In genomic region chr10:39248486-39248885, GRCm38 (mm10) we compare ENCODE assay signal across 23 mouse cellular contexts.
DNase-seq lines count a peak whose midpoint lies in the region; ATAC-seq and TF ChIP-seq lines count a peak whose summit lies in the region.
"Had no signal": no experiment of that assay in that cellular context is flagged by ENCODE, and none has a peak within 500 bp of the region (broad histone marks: within the 10 kb centered on the region; RNA-seq: fewer than 3 reads in every experiment).

No protein-coding gene starts in this region.

- no peak overlapping the region for H3ac ChIP-seq in myocyte (ENCODE audit: control insufficient read depth, insufficient read length)

- no peaks in the 10 kb centered on the region for H3K27me3 ChIP-seq in embryonic facial prominence, embryonic 14.5 days (replicated peaks; ENCODE audit: control insufficient read depth, insufficient read depth, low read length)
- no peaks in the 10 kb centered on the region for H3K27me3 ChIP-seq in embryonic facial prominence, embryonic 10.5 days (replicated peaks; ENCODE audit: low read depth, poor library complexity, severe bottlenecking)
- H3K27me3 ChIP-seq in limb, embryonic 15.5 days, result no peaks in the 10 kb centered on the region
- H3K27me3 ChIP-seq in limb, embryonic 10.5 days (ENCODE audit: low read depth, poor library complexity, severe bottlenecking), result no peaks in the 10 kb centered on the region
- no peaks in the 10 kb centered on the region for H3K27me3 ChIP-seq in myocyte (ENCODE audit: control insufficient read depth, insufficient read depth, insufficient read length)
- H3K27me3 ChIP-seq: embryonic facial prominence, embryonic 12.5 days; forebrain, embryonic 12.5 days had no signal

- no peaks in the 10 kb centered on the region for H3K4me1 ChIP-seq in embryonic facial prominence, embryonic 14.5 days (ENCODE audit: control insufficient read depth, insufficient read depth, low read length)
- peaks cover 21% of the 10 kb centered on the region for H3K4me1 ChIP-seq in embryonic facial prominence, embryonic 10.5 days
- peaks cover 2% of the 10 kb centered on the region; the same call in 1 of the 2 replicates for H3K4me1 ChIP-seq in limb, embryonic 15.5 days
- H3K4me1 ChIP-seq in limb, embryonic 10.5 days, result peaks cover 11% of the 10 kb centered on the region; the same call in 1 of the 2 replicates
- no peaks in the 10 kb centered on the region for H3K4me1 ChIP-seq in lung, adult 2 months (ENCODE audit: control insufficient read depth, insufficient read depth, low read length)
- H3K4me1 ChIP-seq: embryonic facial prominence, embryonic 12.5 days had no signal

- TF ChIP-seq CTCF in lung, adult 2 months (IDR thresholded peaks at IDR 0.05; ENCODE audit: insufficient read depth, low read length), result no peak

- no peaks in the 10 kb centered on the region for H3K9me3 ChIP-seq in embryonic facial prominence, embryonic 14.5 days (ENCODE audit: control insufficient read depth, low read length)
- H3K9me3 ChIP-seq in embryonic facial prominence, embryonic 10.5 days, result no peaks in the 10 kb centered on the region
- no peaks in the 10 kb centered on the region for H3K9me3 ChIP-seq in limb, embryonic 15.5 days
- no peaks in the 10 kb centered on the region for H3K9me3 ChIP-seq in limb, embryonic 10.5 days (replicated peaks)
- H3K9me3 ChIP-seq: embryonic facial prominence, embryonic 12.5 days; forebrain, embryonic 12.5 days; G1E had no signal

- H3K4me3 ChIP-seq in embryonic facial prominence, embryonic 14.5 days (ENCODE audit: low read depth, low read length), result no peak overlapping the region
- no peak overlapping the region for H3K4me3 ChIP-seq in embryonic facial prominence, embryonic 10.5 days
- H3K4me3 ChIP-seq in limb, embryonic 15.5 days, result no peak overlapping the region
- no peak overlapping the region for H3K4me3 ChIP-seq in limb, embryonic 10.5 days
- H3K4me3 ChIP-seq in lung, adult 2 months (replicated peaks; ENCODE audit: extremely low read depth, low read depth, low read length), result no peak overlapping the region
- no peak overlapping the region for H3K4me3 ChIP-seq in myocyte
- H3K4me3 ChIP-seq: embryonic facial prominence, embryonic 12.5 days; forebrain, embryonic 12.5 days had no signal

- no peak overlapping the region for H3K4me2 ChIP-seq in embryonic facial prominence, embryonic 14.5 days (ENCODE audit: low read depth, low read length)
- H3K4me2 ChIP-seq in limb, embryonic 15.5 days, result no peak overlapping the region
- no peak overlapping the region for H3K4me2 ChIP-seq in myocyte (ENCODE audit: low read depth)
- H3K4me2 ChIP-seq: embryonic facial prominence, embryonic 12.5 days; forebrain, embryonic 12.5 days; hindbrain, embryonic 14.5 days had no signal

- WGBS in embryonic facial prominence, embryonic 14.5 days, result 70% methylated on average over 4 of the region's 4 CpGs
- WGBS in embryonic facial prominence, embryonic 10.5 days, result 81% methylated on average over 4 of the region's 4 CpGs
- WGBS in limb, embryonic 15.5 days, result 63% methylated on average over 4 of the region's 4 CpGs
- 84% methylated on average over 4 of the region's 4 CpGs for WGBS in limb, embryonic 10.5 days
- WGBS in lung, adult 2 months, result 57% methylated on average over 4 of the region's 4 CpGs

- no peaks in the 10 kb centered on the region for H3K36me3 ChIP-seq in embryonic facial prominence, embryonic 14.5 days (ENCODE audit: control insufficient read depth, insufficient read depth, low read length)
- H3K36me3 ChIP-seq in embryonic facial prominence, embryonic 10.5 days (replicated peaks), result no peaks in the 10 kb centered on the region
- H3K36me3 ChIP-seq in limb, embryonic 15.5 days, result no peaks in the 10 kb centered on the region
- no peaks in the 10 kb centered on the region for H3K36me3 ChIP-seq in limb, embryonic 10.5 days
- H3K36me3 ChIP-seq in myocyte (ENCODE audit: control insufficient read depth, insufficient read depth), result no peaks in the 10 kb centered on the region
- H3K36me3 ChIP-seq: embryonic facial prominence, embryonic 12.5 days; forebrain, embryonic 12.5 days; G1E had no signal

- H3K79me2 ChIP-seq in myocyte (ENCODE audit: control insufficient read depth, insufficient read depth), result no peaks in the 10 kb centered on the region

- H3K27ac ChIP-seq in embryonic facial prominence, embryonic 14.5 days (replicated peaks; ENCODE audit: low read depth, low read length), result no peak overlapping the region
- H3K27ac ChIP-seq in embryonic facial prominence, embryonic 10.5 days (replicated peaks), result no peak overlapping the region
- peak overlapping the region; percentile 9; the same call in 1 of the 2 replicates for H3K27ac ChIP-seq in limb, embryonic 15.5 days
- H3K27ac ChIP-seq in limb, embryonic 10.5 days, result no peak overlapping the region
- H3K27ac ChIP-seq: embryonic facial prominence, embryonic 12.5 days; forebrain, embryonic 12.5 days; hindbrain, embryonic 14.5 days had no signal

- DNase-seq in embryonic facial prominence, embryonic 14.5 days (ENCODE audit: low spot score), result peak; percentile 59
- DNase-seq in embryonic facial prominence, embryonic 10.5 days (ENCODE audit: low spot score), result no peak
- no peak for DNase-seq in limb, embryonic 10.5 days (ENCODE audit: low spot score)
- peak; percentile 40 for DNase-seq in lung, postnatal 25 days (ENCODE audit: low spot score)
- DNase-seq in lung, adult 2 months, result no peak
- no peak for DNase-seq in right cerebral cortex, postnatal 10 days (ENCODE audit: low spot score in 2 of 2)
- DNase-seq: adrenal gland, adult 8-10 months; adrenal gland, postnatal 36 days; B cell, adult 2 months; cerebellum, adult 11 months; cerebellum, adult 8-10 months; cerebellum, postnatal 14 days; embryo, embryonic 11 days; gastrocnemius, postnatal 10 days; heart, postnatal 14 days had no signal

- H3K9ac ChIP-seq in embryonic facial prominence, embryonic 14.5 days (ENCODE audit: low read depth, low read length), result no peak overlapping the region
- H3K9ac ChIP-seq in limb, embryonic 15.5 days, result no peak overlapping the region
- H3K9ac ChIP-seq: embryonic facial prominence, embryonic 12.5 days; forebrain, embryonic 12.5 days; hindbrain, embryonic 14.5 days had no signal

- no peak for TF ChIP-seq POLR2A in lung, adult 2 months (IDR thresholded peaks at IDR 0.05; ENCODE audit: borderline replicate concordance, extremely low read depth, low read depth, low read length)
- TF ChIP-seq POLR2A in myocyte (IDR thresholded peaks at IDR 0.05; ENCODE audit: insufficient read length, low read depth), result no peak

- 0 out of 2 replicates have a peak, but pooled peaks have one; percentile 38 for ATAC-seq in embryonic facial prominence, embryonic 14.5 days (ENCODE audit: low read depth)
- ATAC-seq in limb, embryonic 15.5 days (ENCODE audit: insufficient number of reproducible peaks, low FRiP score, low TSS enrichment, low read depth), result no peak
- ATAC-seq: CD4-positive, CD25-positive, alpha-beta regulatory T cell, adult 4 months; forebrain, embryonic 16.5 days had no signal

TF ChIP-seq in myocyte, 11 proteins besides CTCF, POLR2A, EP300 and RAD21:
- no peak for TF ChIP-seq CEBPB (IDR thresholded peaks at IDR 0.05; ENCODE audit: insufficient read depth, poor library complexity, severe bottlenecking)
- TF ChIP-seq REST (IDR thresholded peaks at IDR 0.05; ENCODE audit: insufficient read depth, insufficient read length), result no peak
- TF ChIP-seq USF1 (IDR thresholded peaks at IDR 0.05; ENCODE audit: low read depth), result peak; percentile 33

Comparison
In these comparisons a context has a peak if more than half of its experiments do, and no peak if none do; other contexts are left out.
1. DNase-seq: peak in embryonic facial prominence, embryonic 14.5 days (single experiment) and lung, postnatal 25 days (single experiment); none in embryonic facial prominence, embryonic 10.5 days (single experiment), limb, embryonic 10.5 days (single experiment), lung, adult 2 months (single experiment) and right cerebral cortex, postnatal 10 days (0 of 2).